Mouse (Mus musculus) cerebellum, adult 9-11 months (tissue): Measurements from ENCODE around the gene Acot2.

Source experiments
- DNase-seq: peaks from one replicate; pipeline ENCODE4 v3.0.0; 2022

Gene Acot2

DNA sequence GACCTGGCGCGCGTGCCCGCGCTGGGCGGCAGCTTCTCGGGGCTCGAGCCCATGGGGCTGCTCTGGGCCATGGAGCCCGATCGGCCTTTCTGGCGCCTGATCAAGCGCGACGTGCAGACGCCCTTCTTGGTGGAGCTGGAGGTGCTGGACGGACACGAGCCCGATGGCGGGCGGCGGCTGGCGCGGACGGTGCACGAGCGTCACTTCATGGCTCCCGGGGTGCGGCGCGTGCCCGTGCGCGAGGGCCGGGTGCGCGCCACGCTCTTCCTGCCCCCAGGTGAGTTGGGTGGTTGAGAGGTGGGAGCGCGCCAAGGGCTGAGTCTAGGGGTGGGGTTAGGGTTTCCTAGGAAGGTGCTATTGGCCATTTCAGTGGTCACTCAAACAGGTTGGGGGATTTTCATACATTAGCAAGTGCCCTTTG is 51.0 kb downstream of the Acot2 start, which contains the start of gene Gm49366:
TSS of gene Gm49366 (plus strand) at position 245 of the 421 bp plus-strand sequence.
- peak; percentile 69 for DNase-seq

DNA sequence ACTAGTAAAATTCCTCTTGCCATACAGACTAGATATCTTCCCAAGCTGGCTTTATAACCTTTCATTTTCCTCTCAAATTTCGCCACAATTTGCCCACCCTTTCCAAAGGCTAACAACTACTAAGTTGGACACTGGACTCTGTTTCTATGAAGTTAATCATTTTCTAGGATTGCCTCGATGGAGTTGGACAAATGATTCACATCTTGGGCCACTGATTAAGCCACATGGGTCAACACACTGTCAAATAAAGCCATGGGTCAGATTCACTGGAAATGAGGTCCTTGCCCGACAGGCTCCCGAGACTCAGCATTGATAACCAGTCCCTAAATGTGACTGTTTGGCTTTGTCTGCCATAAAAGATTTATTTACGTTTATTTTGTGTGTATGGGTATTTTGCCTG is 54.6 kb downstream of the Acot2 start:
- no peak for DNase-seq
